In genomic region chr16:55555821-55556535, GRCm38 (mm10) we compare ENCODE assay signal across 9 mouse cellular contexts.
A peak's percentile ranks its signal among the peaks of the same experiment; 100 is the strongest.
DNase-seq lines count a peak whose midpoint lies in the region; ATAC-seq and TF ChIP-seq lines count a peak whose summit lies in the region.
"Had no signal": no experiment of that assay in that cellular context is flagged by ENCODE, and none has a peak within 500 bp of the region (broad histone marks: within the 10 kb centered on the region; RNA-seq: fewer than 3 reads in every experiment).

No protein-coding gene starts in this region.

- no peak for TF ChIP-seq EP300 in lung, postnatal 0 days (IDR thresholded peaks at IDR 0.05)

- H3K4me1 ChIP-seq in lung, postnatal 0 days (ENCODE audit: insufficient read depth, low read depth, low read length), result no peaks in the 10 kb centered on the region
- peaks cover 12% of the 10 kb centered on the region for H3K4me1 ChIP-seq in forebrain, embryonic 10.5 days
- peaks cover 5% of the 10 kb centered on the region for H3K4me1 ChIP-seq in hindbrain, embryonic 16.5 days (ENCODE audit: control insufficient read depth, insufficient read depth, low read depth, low read length)
- H3K4me1 ChIP-seq in limb, embryonic 10.5 days, result no peaks in the 10 kb centered on the region

- intact Hi-C loops in gastrocnemius, postnatal 36 days (cut with DNase I), result no loop called here

- no peaks in the 10 kb centered on the region for H3K27me3 ChIP-seq in lung, postnatal 0 days (replicated peaks; ENCODE audit: insufficient read depth, low read length)
- H3K27me3 ChIP-seq in forebrain, embryonic 10.5 days (ENCODE audit: poor library complexity, severe bottlenecking), result no peaks in the 10 kb centered on the region
- H3K27me3 ChIP-seq in hindbrain, embryonic 16.5 days (replicated peaks; ENCODE audit: control insufficient read depth, insufficient read depth, low read length), result no peaks in the 10 kb centered on the region
- H3K27me3 ChIP-seq in limb, embryonic 10.5 days (ENCODE audit: low read depth, poor library complexity, severe bottlenecking), result no peaks in the 10 kb centered on the region
- H3K27me3 ChIP-seq: Patski had no signal

- H3K9me3 ChIP-seq in lung, postnatal 0 days (ENCODE audit: low read length), result no peaks in the 10 kb centered on the region
- H3K9me3 ChIP-seq in forebrain, embryonic 10.5 days, result no peaks in the 10 kb centered on the region
- no peaks in the 10 kb centered on the region for H3K9me3 ChIP-seq in hindbrain, embryonic 16.5 days (ENCODE audit: control insufficient read depth, low read length)
- no peaks in the 10 kb centered on the region for H3K9me3 ChIP-seq in limb, embryonic 10.5 days (replicated peaks)

- H3K4me2 ChIP-seq in lung, postnatal 0 days (replicated peaks; ENCODE audit: low read depth, low read length), result no peak overlapping the region
- peak overlapping the region; percentile 52 for H3K4me2 ChIP-seq in hindbrain, embryonic 16.5 days (ENCODE audit: low read length)

- no peak overlapping the region for H3K9ac ChIP-seq in lung, postnatal 0 days (replicated peaks; ENCODE audit: low read depth)
- H3K9ac ChIP-seq in hindbrain, embryonic 16.5 days (ENCODE audit: low read depth, low read length), result peak overlapping the region; percentile 41

- peak; percentile 35 for DNase-seq in lung, postnatal 0 days (ENCODE audit: low spot score)
- DNase-seq in lung, postnatal 14 days, result no peak
- DNase-seq in forebrain, embryonic 10.5 days (ENCODE audit: extremely low spot score, low spot score), result peak; percentile 17
- DNase-seq in retina, postnatal 1 day, result peak; percentile 67
- DNase-seq in limb, embryonic 10.5 days (ENCODE audit: low spot score), result no peak
- no peak for DNase-seq in gastrocnemius, postnatal 36 days
- DNase-seq: cerebellum, adult 8-10 months had no signal

- H3K27ac ChIP-seq in lung, postnatal 0 days (ENCODE audit: low read length), result no peak overlapping the region
- peak overlapping the region; percentile 68 for H3K27ac ChIP-seq in forebrain, embryonic 10.5 days
- peak overlapping the region; percentile 48 for H3K27ac ChIP-seq in hindbrain, embryonic 16.5 days (ENCODE audit: low read depth, low read length)
- no peak overlapping the region for H3K27ac ChIP-seq in limb, embryonic 10.5 days

- H3K4me3 ChIP-seq in lung, postnatal 0 days (ENCODE audit: low read depth, low read length), result no peak overlapping the region
- H3K4me3 ChIP-seq in forebrain, embryonic 10.5 days, result no peak overlapping the region; the same call in 1 of the 2 replicates
- H3K4me3 ChIP-seq in hindbrain, embryonic 16.5 days (ENCODE audit: low read length), result peak overlapping the region; percentile 6; the same call in 1 of the 2 replicates
- no peak overlapping the region for H3K4me3 ChIP-seq in limb, embryonic 10.5 days

- 47% methylated on average over 10 of the region's 10 CpGs for WGBS in lung, postnatal 0 days
- 53% methylated on average over 10 of the region's 10 CpGs for WGBS in forebrain, embryonic 10.5 days
- WGBS in hindbrain, embryonic 16.5 days, result 16% methylated on average over 10 of the region's 10 CpGs
- 73% methylated on average over 10 of the region's 10 CpGs for WGBS in limb, embryonic 10.5 days

- no peaks in the 10 kb centered on the region for H3K36me3 ChIP-seq in lung, postnatal 0 days (ENCODE audit: insufficient read depth, low read length)
- H3K36me3 ChIP-seq in forebrain, embryonic 10.5 days (replicated peaks), result no peaks in the 10 kb centered on the region
- H3K36me3 ChIP-seq in hindbrain, embryonic 16.5 days (ENCODE audit: control insufficient read depth, insufficient read depth, low read length), result no peaks in the 10 kb centered on the region
- no peaks in the 10 kb centered on the region for H3K36me3 ChIP-seq in limb, embryonic 10.5 days

- TF ChIP-seq CTCF in lung, postnatal 0 days (IDR thresholded peaks at IDR 0.05), result no peak

- ATAC-seq in lung, postnatal 0 days, result 0 out of 2 replicates have a peak, but pooled peaks have one; percentile 36
- peak; percentile 88 for ATAC-seq in hindbrain, embryonic 16.5 days

Comparison
In these comparisons a context has a peak if more than half of its experiments do, and no peak if none do; other contexts are left out.
1. DNase-seq: peak in lung, postnatal 0 days (single experiment), forebrain, embryonic 10.5 days (single experiment) and retina, postnatal 1 day (single experiment); none in lung, postnatal 14 days (single experiment), limb, embryonic 10.5 days (single experiment) and gastrocnemius, postnatal 36 days (0 of 2).
2. H3K27ac ChIP-seq: peak in forebrain, embryonic 10.5 days (single experiment) and hindbrain, embryonic 16.5 days (single experiment); none in lung, postnatal 0 days (single experiment) and limb, embryonic 10.5 days (single experiment).